Mouse (Mus musculus): ENCODE results near the gene 1700042G07Rik. TPM values are rescaled to one million over a fixed set of nuclear protein-coding genes. Genes with fewer than 3 reads are reported as not detected.

1700042G07Rik gene
- not detected in 2 replicates for polyA plus RNA-seq (2012; rRNA removed)

GRCm38 (mm10) chr4:116173072-116173471 lies at the start of gene 1700042G07Rik, which contains the start of gene Gm49337:
Gene 1700042G07Rik, plus strand, starts transcription at chr4:116173372.
Gene Gm49337, plus strand, starts transcription at chr4:116173384.

GRCm38 (mm10) chr4:116123602-116124519 lies 49.3 kb upstream of the 1700042G07Rik start, which contains the start of the genes Rad54l and Pomgnt1:
Gene Rad54l, minus strand, starts transcription at chr4:116123690.
Gene Pomgnt1, plus strand, starts transcription at chr4:116123840.

GRCm38 (mm10) chr4:116151238-116151637 lies 21.9 kb upstream of the 1700042G07Rik start, which contains the start of gene Lurap1:
Gene Lurap1, minus strand, starts transcription at chr4:116151338.

GRCm38 (mm10) chr4:116167404-116167803 lies 5.8 kb upstream of the 1700042G07Rik start, which contains the start of gene Tspan1:
Gene Tspan1, minus strand, starts transcription at chr4:116167601.

GRCm38 (mm10) chr4:116221140-116221851 lies 48.1 kb downstream of the 1700042G07Rik start, which contains the start of gene Pik3r3:
Gene Pik3r3, plus strand, starts transcription at chr4:116221618.

Other genes with a start within 250 kb of the 1700042G07Rik start
- not detected in 2 replicates for gene Dmbx1, start 233.4 kb upstream of the 1700042G07Rik start, polyA plus RNA-seq (2012; rRNA removed)
- gene Faah, start 155.4 kb upstream of the 1700042G07Rik start, polyA plus RNA-seq (2012; rRNA removed), result 23.5 TPM in 2 replicates
- 5.7 and 6.3 TPM in 2 replicates for gene Nsun4, start 119.5 kb upstream of the 1700042G07Rik start, polyA plus RNA-seq (2012; rRNA removed)
- gene Uqcrh, start 98.3 kb upstream of the 1700042G07Rik start, polyA plus RNA-seq (2012; rRNA removed), result 317 and 391 TPM in 2 replicates
- 15.1 and 15.8 TPM in 2 replicates for gene Lrrc41, start 98.1 kb upstream of the 1700042G07Rik start, polyA plus RNA-seq (2012; rRNA removed)
- gene Rad54l, start 49.7 kb upstream of the 1700042G07Rik start, polyA plus RNA-seq (2012; rRNA removed), result 6.9 and 7.1 TPM in 2 replicates
- gene Pomgnt1, start 49.5 kb upstream of the 1700042G07Rik start, polyA plus RNA-seq (2012; rRNA removed), result 10.5 TPM in 2 replicates
- gene Lurap1, start 22.0 kb upstream of the 1700042G07Rik start, polyA plus RNA-seq (2012; rRNA removed), result 0.14 TPM in 2 replicates
- gene Tspan1, start 5.8 kb upstream of the 1700042G07Rik start, polyA plus RNA-seq (2012; rRNA removed), result 0.02 TPM in 2 replicates
- gene Gm49337, start within 50 bp of the 1700042G07Rik start, polyA plus RNA-seq (2012; rRNA removed), result not detected in 2 replicates
- gene Pik3r3, start 48.2 kb downstream of the 1700042G07Rik start, polyA plus RNA-seq (2012; rRNA removed), result 0.73 TPM in 2 replicates

Data from liver, embryonic 18 days (tissue).